In the genomic region with DNA sequence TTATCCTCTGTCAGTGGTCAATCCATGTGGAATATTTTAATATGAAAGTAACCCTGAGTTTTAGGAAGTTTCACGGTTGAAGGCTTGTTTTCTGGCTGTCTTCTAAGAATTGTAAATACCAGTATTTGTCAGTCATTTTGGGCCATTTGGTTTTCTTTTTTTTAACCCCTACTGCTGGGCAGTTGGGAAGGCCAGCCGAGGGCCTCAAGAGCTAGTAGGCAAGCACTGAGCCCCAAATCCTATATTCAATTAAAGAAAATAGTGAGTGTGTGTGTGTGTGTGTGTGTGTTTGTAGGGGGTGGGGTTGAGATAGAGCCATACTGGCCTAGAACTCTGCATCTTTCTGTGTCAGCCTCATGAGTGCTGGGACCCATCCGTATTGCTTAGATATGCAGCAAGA, we compare ENCODE assay signal across 8 mouse cellular contexts. TPM values are rescaled to one million over a fixed set of nuclear protein-coding genes. Genes with fewer than 3 reads are reported as not detected.
DNase-seq lines count a peak whose midpoint lies in the region; ATAC-seq and TF ChIP-seq lines count a peak whose summit lies in the region.

No protein-coding gene starts in this region.

- peaks cover 17% of the 10 kb centered on the region; the same call in 1 of the 2 replicates for H3K36me3 ChIP-seq in kidney, postnatal 0 days (ENCODE audit: insufficient read depth, low read length)
- peaks cover 29% of the 10 kb centered on the region for H3K36me3 ChIP-seq in embryonic facial prominence, embryonic 10.5 days (replicated peaks)
- H3K36me3 ChIP-seq in hindbrain, postnatal 0 days (ENCODE audit: insufficient read depth, low read length): no peaks in the 10 kb centered on the region; the same call in 1 of the 2 replicates
- H3K36me3 ChIP-seq in midbrain, embryonic 16.5 days (ENCODE audit: control insufficient read depth, insufficient read depth, low read length): peaks cover 8% of the 10 kb centered on the region

- no peaks in the 10 kb centered on the region for H3K27me3 ChIP-seq in kidney, postnatal 0 days (ENCODE audit: insufficient read depth, low read length)
- no peaks in the 10 kb centered on the region for H3K27me3 ChIP-seq in embryonic facial prominence, embryonic 10.5 days (replicated peaks; ENCODE audit: low read depth, poor library complexity, severe bottlenecking)
- H3K27me3 ChIP-seq in hindbrain, postnatal 0 days (ENCODE audit: insufficient read depth, low read length): no peaks in the 10 kb centered on the region
- no peaks in the 10 kb centered on the region for H3K27me3 ChIP-seq in midbrain, embryonic 16.5 days (ENCODE audit: control insufficient read depth, insufficient read depth, low read depth, low read length)

- DNase-seq in kidney, postnatal 0 days (ENCODE audit: low spot score): no peak
- DNase-seq in kidney, postnatal 4 days: no peak
- no peak for DNase-seq in embryonic facial prominence, embryonic 10.5 days (ENCODE audit: low spot score)
- DNase-seq in hindbrain, postnatal 0 days (ENCODE audit: low spot score): no peak
- no peak for DNase-seq in adrenal gland, postnatal 36 days
- no peak for DNase-seq in urinary bladder, postnatal 10 days (ENCODE audit: low spot score)
- DNase-seq in gastrocnemius, adult 18-20 months (ENCODE audit: low spot score): no peak

- ATAC-seq in kidney, postnatal 0 days (replicated peaks; ENCODE audit: low FRiP score, low read depth): no peak
- no peak for ATAC-seq in hindbrain, postnatal 0 days
- ATAC-seq in midbrain, embryonic 16.5 days: no peak

- H3K4me2 ChIP-seq in kidney, postnatal 0 days (ENCODE audit: low read length): peak overlapping the region; percentile 57
- H3K4me2 ChIP-seq in hindbrain, postnatal 0 days (ENCODE audit: low read depth, low read length): peak overlapping the region; percentile 73
- H3K4me2 ChIP-seq in midbrain, embryonic 16.5 days (ENCODE audit: low read length): peak overlapping the region; percentile 85

- peak overlapping the region; percentile 97 for H3K4me3 ChIP-seq in kidney, postnatal 0 days (replicated peaks; ENCODE audit: low read depth, low read length)
- peak overlapping the region; percentile 97 for H3K4me3 ChIP-seq in embryonic facial prominence, embryonic 10.5 days
- peak overlapping the region; percentile 99 for H3K4me3 ChIP-seq in hindbrain, postnatal 0 days (ENCODE audit: low read length)
- H3K4me3 ChIP-seq in midbrain, embryonic 16.5 days (ENCODE audit: low read depth, low read length): peak overlapping the region; percentile 79

- peak overlapping the region; percentile 98; the same call in 1 of the 2 replicates for H3K9ac ChIP-seq in kidney, postnatal 0 days (ENCODE audit: low read depth, low read length)
- H3K9ac ChIP-seq in hindbrain, postnatal 0 days (replicated peaks; ENCODE audit: low read length): 0 out of 2 replicates have a peak overlapping the region, but pooled peaks have one; percentile 99
- H3K9ac ChIP-seq in midbrain, embryonic 16.5 days (ENCODE audit: low read depth, low read length): peak overlapping the region; percentile 93; the same call in 1 of the 2 replicates

- WGBS in kidney, postnatal 0 days: 56% methylated on average over 3 of the region's 3 CpGs
- WGBS in embryonic facial prominence, embryonic 10.5 days: 78% methylated on average over 3 of the region's 3 CpGs
- 68% methylated on average over 3 of the region's 3 CpGs for WGBS in hindbrain, postnatal 0 days
- WGBS in midbrain, embryonic 16.5 days: 70% methylated on average over 3 of the region's 3 CpGs

- no peak overlapping the region for H3K27ac ChIP-seq in kidney, postnatal 0 days
- H3K27ac ChIP-seq in embryonic facial prominence, embryonic 10.5 days (replicated peaks): peak overlapping the region; percentile 99; the same call in 1 of the 2 replicates
- no peak overlapping the region for H3K27ac ChIP-seq in hindbrain, postnatal 0 days
- no peak overlapping the region for H3K27ac ChIP-seq in midbrain, embryonic 16.5 days (ENCODE audit: low read length)

- peaks cover 8% of the 10 kb centered on the region for H3K4me1 ChIP-seq in kidney, postnatal 0 days (replicated peaks; ENCODE audit: insufficient read depth, low read length)
- peaks cover 11% of the 10 kb centered on the region for H3K4me1 ChIP-seq in embryonic facial prominence, embryonic 10.5 days
- peaks cover 9% of the 10 kb centered on the region; the same call in 1 of the 2 replicates for H3K4me1 ChIP-seq in hindbrain, postnatal 0 days (ENCODE audit: insufficient read depth, low read length)
- H3K4me1 ChIP-seq in midbrain, embryonic 16.5 days (ENCODE audit: control insufficient read depth, insufficient read depth, low read length): peaks cover 18% of the 10 kb centered on the region

- H3K9me3 ChIP-seq in kidney, postnatal 0 days (replicated peaks; ENCODE audit: low read length): no peaks in the 10 kb centered on the region
- no peaks in the 10 kb centered on the region for H3K9me3 ChIP-seq in embryonic facial prominence, embryonic 10.5 days
- no peaks in the 10 kb centered on the region for H3K9me3 ChIP-seq in hindbrain, postnatal 0 days (ENCODE audit: low read length)
- H3K9me3 ChIP-seq in midbrain, embryonic 16.5 days (replicated peaks; ENCODE audit: control insufficient read depth, low read length, poor library complexity, severe bottlenecking): no peaks in the 10 kb centered on the region

- no peak for TF ChIP-seq CTCF in kidney, postnatal 0 days (IDR thresholded peaks at IDR 0.05; ENCODE audit: low read depth)
- no peak for TF ChIP-seq CTCF in hindbrain, postnatal 0 days (IDR thresholded peaks at IDR 0.05; ENCODE audit: low read depth)

RNA-seq across cellular contexts. Expression of a gene that starts 1.5 kb away (rescaled TPM):
- polyA plus RNA-seq in kidney, postnatal 0 days (2015; fragmentation: Nextera tagmentation; extraction: Ambion mirVana): 606 and 634 TPM in 2 replicates
- polyA plus RNA-seq in embryonic facial prominence, embryonic 10.5 days (2016; fragmentation: Nextera tagmentation; extraction: Ambion mirVana): 682 and 687 TPM in 2 replicates
- total RNA-seq in hindbrain, postnatal 0 days (2014; rRNA removed): 99.7 and 118 TPM in 2 replicates
- 533 and 543 TPM in 2 replicates for polyA plus RNA-seq in hindbrain, postnatal 0 days (2015; fragmentation: Nextera tagmentation; extraction: Ambion mirVana)
- polyA plus RNA-seq in midbrain, embryonic 16.5 days (2015; fragmentation: Nextera tagmentation; extraction: Ambion mirVana): 489 and 519 TPM in 2 replicates
- total RNA-seq in adrenal gland, postnatal 36 days (2021): 100 to 1,000 TPM; 366 to 395 TPM
- 100 to 1,000 TPM; 267 to 285 TPM for total RNA-seq in gastrocnemius, adult 18-20 months (2021)

RNA-seq across cellular contexts. Expression of a gene that starts 38.2 kb away (rescaled TPM):
- polyA plus RNA-seq in kidney, postnatal 0 days (2015; fragmentation: Nextera tagmentation; extraction: Ambion mirVana): 269 and 280 TPM in 2 replicates
- 223 and 229 TPM in 2 replicates for polyA plus RNA-seq in embryonic facial prominence, embryonic 10.5 days (2016; fragmentation: Nextera tagmentation; extraction: Ambion mirVana)
- total RNA-seq in hindbrain, postnatal 0 days (2014; rRNA removed): 111 and 123 TPM in 2 replicates
- 173 and 176 TPM in 2 replicates for polyA plus RNA-seq in hindbrain, postnatal 0 days (2015; fragmentation: Nextera tagmentation; extraction: Ambion mirVana)
- polyA plus RNA-seq in midbrain, embryonic 16.5 days (2015; fragmentation: Nextera tagmentation; extraction: Ambion mirVana): 180 and 188 TPM in 2 replicates
- total RNA-seq in adrenal gland, postnatal 36 days (2021): 100 to 1,000 TPM; 205 to 206 TPM
- 100 to 1,000 TPM in 1 of 2 experiments, 10 to 100 TPM in 1; 93.2 to 103 TPM for total RNA-seq in gastrocnemius, adult 18-20 months (2021)

RNA-seq across cellular contexts. Expression of a gene that starts 39.9 kb away (rescaled TPM):
- polyA plus RNA-seq in kidney, postnatal 0 days (2015; fragmentation: Nextera tagmentation; extraction: Ambion mirVana): 32.4 and 32.6 TPM in 2 replicates
- 26.6 and 26.9 TPM in 2 replicates for polyA plus RNA-seq in embryonic facial prominence, embryonic 10.5 days (2016; fragmentation: Nextera tagmentation; extraction: Ambion mirVana)
- 4.7 and 7.1 TPM in 2 replicates for total RNA-seq in hindbrain, postnatal 0 days (2014; rRNA removed)
- polyA plus RNA-seq in hindbrain, postnatal 0 days (2015; fragmentation: Nextera tagmentation; extraction: Ambion mirVana): 32.7 and 41.4 TPM in 2 replicates
- polyA plus RNA-seq in midbrain, embryonic 16.5 days (2015; fragmentation: Nextera tagmentation; extraction: Ambion mirVana): 49.1 and 49.4 TPM in 2 replicates
- total RNA-seq in adrenal gland, postnatal 36 days (2021): 10 to 100 TPM; 21.2 to 22.3 TPM
- 1 to 10 TPM; 8.9 to 9.0 TPM for total RNA-seq in gastrocnemius, adult 18-20 months (2021)
